Mouse (Mus musculus) brain, embryonic 18.5 days (tissue): ENCODE data around the gene Cyp21a1.
"Not testable (repeated sequence)": the region's sequence is repeated elsewhere in the genome, so short reads cannot be mapped to it uniquely, and the experiment has no call there.

Experiments
- DNase-seq: peaks from one replicate; pipeline ENCODE4 v3.0.0-alpha.2; 2012; ENCODE audit warnings: low read depth, low spot score

Gene Cyp21a1

GRCm38 (mm10) chr17:34804871-34805562 lies 656 bp upstream of the Cyp21a1 start:
- DNase-seq, result no peak

GRCm38 (mm10) chr17:34803367-34803766 lies 994 bp downstream of the Cyp21a1 start:
- not testable (repeated sequence) for DNase-seq

- not testable (repeated sequence) for DNase-seq
Measured at GRCm38 (mm10) chr17:34802756-34803155, 1.6 kb downstream of the Cyp21a1 start.

- not testable (repeated sequence) for DNase-seq
Measured at GRCm38 (mm10) chr17:34800781-34801305, 3.5 kb downstream of the Cyp21a1 start.

- DNase-seq, result no peak
Measured at GRCm38 (mm10) chr17:34799531-34799925, 4.8 kb downstream of the Cyp21a1 start.

GRCm38 (mm10) chr17:34798866-34799530 lies 5.4 kb downstream of the Cyp21a1 start:
- no peak for DNase-seq

- not testable (repeated sequence) for DNase-seq
Measured at GRCm38 (mm10) chr17:34798071-34798470, 6.3 kb downstream of the Cyp21a1 start.

GRCm38 (mm10) chr17:34797211-34797995 lies 7.0 kb downstream of the Cyp21a1 start:
- not testable (repeated sequence) for DNase-seq

GRCm38 (mm10) chr17:34796311-34797140 lies 7.8 kb downstream of the Cyp21a1 start:
- DNase-seq, result no peak

- no peak for DNase-seq
Measured at GRCm38 (mm10) chr17:34795633-34796032, 8.7 kb downstream of the Cyp21a1 start.

GRCm38 (mm10) chr17:34795016-34795415 lies 9.3 kb downstream of the Cyp21a1 start:
- no peak for DNase-seq

GRCm38 (mm10) chr17:34777680-34778325 lies 26.6 kb downstream of the Cyp21a1 start:
- no peak for DNase-seq

GRCm38 (mm10) chr17:34761471-34761870 lies 42.9 kb downstream of the Cyp21a1 start:
- DNase-seq, result no peak
